Mouse (Mus musculus): ENCODE measurements around the gene Tcf7l2. TPM values are rescaled to one million over a fixed set of nuclear protein-coding genes. Genes with fewer than 3 reads are reported as not detected.

Gene Tcf7l2
- polyA plus RNA-seq, 1 experiment from 2014 or later, result 39.5 TPM

DNA sequence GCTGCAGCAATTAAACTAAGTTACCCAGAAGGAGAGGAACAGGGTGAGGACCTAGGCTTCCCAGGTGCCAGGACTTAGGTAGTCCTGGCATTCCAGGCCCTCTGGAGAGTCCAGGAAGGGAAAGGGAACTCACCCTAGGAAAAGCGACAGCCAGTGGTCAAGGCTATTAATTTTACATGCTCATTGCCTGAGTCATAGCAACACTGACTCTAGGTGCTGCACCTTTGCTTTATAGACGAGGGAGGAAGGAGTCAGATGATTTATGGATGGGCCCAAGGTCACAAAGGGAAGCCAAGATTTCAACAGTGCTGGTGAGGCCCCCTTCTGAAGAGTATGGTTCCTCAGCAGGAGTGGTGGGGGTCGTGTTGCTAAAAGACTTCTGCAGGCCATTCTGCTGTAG lies 8.6 kb upstream of the Tcf7l2 start:
- WGBS, result 20% methylated on average over 3 of the region's 3 CpGs
- H3K4me1 ChIP-seq, result no peaks in the 10 kb centered on the region

DNA sequence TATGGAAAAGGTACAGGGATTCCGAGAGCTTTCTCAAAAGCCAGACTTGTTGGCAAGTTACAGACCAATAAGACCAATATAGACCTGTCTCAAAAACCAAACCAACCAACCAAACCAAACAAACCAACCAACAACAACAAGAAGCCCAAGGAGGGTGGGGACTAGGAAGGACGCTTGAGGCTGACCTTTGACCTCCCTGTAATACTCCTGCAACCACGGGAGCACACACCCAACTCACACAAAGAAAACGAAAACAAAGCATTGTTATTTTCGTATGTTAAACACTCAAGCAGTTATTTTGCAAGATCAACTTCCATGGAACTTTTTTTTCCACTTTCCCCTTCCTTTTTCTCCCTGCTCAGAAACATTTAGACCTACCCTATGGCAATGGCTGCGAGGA lies 5.6 kb upstream of the Tcf7l2 start:
- WGBS, result 61% methylated on average over 6 of the region's 6 CpGs
- Histone ChIP-seq H3K9ac (no peak overlapping the region), H3K4me2 (replicated peaks) (no peak overlapping the region), H3K27me3 (replicated peaks) (no peaks in the 10 kb centered on the region), H3K36me3 (no peaks in the 10 kb centered on the region), H3K4me3 (no peak overlapping the region), H3K27ac (no peak overlapping the region), H3K4me1 (no peaks in the 10 kb centered on the region), H3K9me3 (no peaks in the 10 kb centered on the region)
- no peak for ATAC-seq (ENCODE audit: low FRiP score, low read depth)

More for the DNA sequence above, 8.6 kb upstream of the Tcf7l2 start:
- H3K27ac ChIP-seq, result no peak overlapping the region
- no peak overlapping the region for H3K4me3 ChIP-seq
- H3K9me3 ChIP-seq, result no peaks in the 10 kb centered on the region
- ATAC-seq (ENCODE audit: low FRiP score, low read depth), result no peak
- H3K4me2 ChIP-seq (replicated peaks), result no peak overlapping the region
- no peaks in the 10 kb centered on the region for H3K27me3 ChIP-seq (replicated peaks)
- H3K9ac ChIP-seq, result no peak overlapping the region
- no peaks in the 10 kb centered on the region for H3K36me3 ChIP-seq

DNA sequence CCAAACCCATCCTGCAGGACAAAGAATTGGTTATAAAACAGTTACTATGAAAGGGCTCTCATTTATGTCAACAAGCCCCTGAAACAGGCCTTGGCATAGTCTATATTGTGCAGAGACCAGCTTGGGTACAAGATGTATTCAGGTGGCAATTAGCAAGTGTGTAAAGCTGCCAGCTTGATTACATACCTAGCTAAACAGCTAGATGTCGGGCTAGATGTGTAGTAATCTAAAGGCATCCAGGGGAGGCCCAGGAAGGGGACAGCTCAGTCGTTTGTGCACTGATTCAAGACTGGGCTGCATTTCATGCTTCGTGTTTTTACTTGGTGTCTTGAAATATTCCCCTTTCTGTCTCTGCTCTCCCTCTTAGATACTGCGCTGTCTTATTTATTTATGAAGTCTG lies 1.9 kb upstream of the Tcf7l2 start:
- Histone ChIP-seq H3K9me3 (no peaks in the 10 kb centered on the region), H3K4me1 (peaks cover 19% of the 10 kb centered on the region), H3K36me3 (no peaks in the 10 kb centered on the region), H3K4me3 (no peak overlapping the region), H3K4me2 (replicated peaks) (no peak overlapping the region), H3K27ac (no peak overlapping the region), H3K27me3 (replicated peaks) (0 out of 2 replicates have a peak, but pooled peaks cover 2% of the 10 kb centered on the region), H3K9ac (no peak overlapping the region)
- 30% methylated on average over 4 of the region's 4 CpGs for WGBS
- no peak for ATAC-seq (ENCODE audit: low FRiP score, low read depth)

DNA sequence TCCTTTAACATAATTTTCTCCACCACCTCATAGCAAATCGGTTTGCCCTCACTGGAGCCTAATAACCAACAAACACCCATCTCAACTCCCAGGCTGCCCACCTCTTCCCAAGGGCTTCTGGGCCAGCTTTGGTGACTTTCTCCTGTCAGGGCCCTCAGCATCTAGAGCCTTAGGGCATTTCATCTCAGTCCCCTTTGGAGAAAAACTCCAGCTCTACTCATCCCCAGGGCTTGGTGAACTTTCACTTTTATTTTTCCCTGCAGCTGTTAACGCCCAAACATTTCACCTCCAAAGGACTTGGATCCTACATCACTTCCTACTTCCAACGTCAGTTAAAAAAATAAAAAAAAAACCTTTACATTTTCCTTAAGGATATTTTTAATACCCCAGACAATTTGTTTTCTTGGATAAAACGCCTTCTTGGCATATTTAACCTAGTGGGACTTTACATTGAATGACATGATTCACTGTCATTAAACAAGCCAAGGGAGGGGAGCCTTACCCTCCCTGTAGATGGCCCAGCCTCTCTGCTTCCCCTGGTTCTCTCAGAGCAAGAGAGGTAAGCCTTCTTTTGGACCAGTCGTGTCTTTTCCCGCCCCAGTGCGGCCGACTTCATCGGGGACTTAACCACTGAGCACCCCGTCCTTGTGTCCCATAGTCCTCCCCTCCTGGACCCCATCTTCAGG lies 724 bp upstream of the Tcf7l2 start:
- Histone ChIP-seq H3K9ac (peak overlapping the region; percentile 49), H3K4me3 (peak overlapping the region; percentile 67), H3K4me2 (replicated peaks) (peak overlapping the region; percentile 83), H3K36me3 (no peaks in the 10 kb centered on the region), H3K4me1 (peaks cover 29% of the 10 kb centered on the region), H3K9me3 (no peaks in the 10 kb centered on the region), H3K27me3 (replicated peaks) (0 out of 2 replicates have a peak, but pooled peaks cover 5% of the 10 kb centered on the region), H3K27ac (no peak overlapping the region)
- ATAC-seq (ENCODE audit: low FRiP score, low read depth), result peak; percentile 39; the same call in 1 of the 2 replicates
- WGBS, result 13% methylated on average over 10 of the region's 10 CpGs

DNA sequence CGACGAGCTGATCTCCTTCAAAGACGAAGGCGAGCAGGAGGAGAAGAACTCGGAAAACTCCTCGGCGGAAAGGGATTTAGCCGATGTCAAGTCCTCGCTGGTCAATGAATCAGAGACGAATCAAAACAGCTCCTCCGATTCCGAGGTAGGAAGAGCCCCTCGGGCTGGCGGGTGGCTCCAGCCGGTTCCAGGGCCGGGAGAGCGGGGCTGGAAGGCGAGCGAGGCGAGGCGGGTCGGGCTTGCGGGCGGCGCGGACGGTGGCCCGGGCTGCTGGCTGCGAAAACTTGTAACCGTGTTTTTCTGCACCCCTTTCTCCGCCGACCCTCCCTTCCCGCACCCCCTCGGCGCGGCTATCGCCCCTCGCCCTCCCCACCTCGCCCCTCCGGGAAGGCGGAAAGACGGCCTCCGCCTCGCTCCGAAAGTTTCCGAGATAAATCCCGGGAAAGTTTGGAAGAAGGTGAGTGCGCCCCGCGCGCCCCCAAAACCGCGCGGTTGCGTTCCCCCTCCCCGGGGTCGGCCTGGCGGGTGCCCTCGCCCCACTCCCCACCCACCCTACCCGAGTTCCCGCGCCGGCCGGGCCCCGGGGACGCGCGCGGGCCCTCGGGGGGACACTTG lies 873 bp downstream of the Tcf7l2 start:
- H3K36me3 ChIP-seq, result no peaks in the 10 kb centered on the region
- peak overlapping the region; percentile 85 for H3K9ac ChIP-seq
- H3K9me3 ChIP-seq, result no peaks in the 10 kb centered on the region
- peaks cover 5% of the 10 kb centered on the region; the same call in 1 of the 2 replicates for H3K27me3 ChIP-seq (replicated peaks)
- H3K27ac ChIP-seq, result peak overlapping the region; percentile 77
- H3K4me2 ChIP-seq (replicated peaks), result peak overlapping the region; percentile 83
- H3K4me1 ChIP-seq, result peaks cover 42% of the 10 kb centered on the region
- H3K4me3 ChIP-seq, result peak overlapping the region; percentile 67
- under 1% methylated on average over 66 of the region's 70 CpGs for WGBS
- ATAC-seq (ENCODE audit: low FRiP score, low read depth), result no peak

DNA sequence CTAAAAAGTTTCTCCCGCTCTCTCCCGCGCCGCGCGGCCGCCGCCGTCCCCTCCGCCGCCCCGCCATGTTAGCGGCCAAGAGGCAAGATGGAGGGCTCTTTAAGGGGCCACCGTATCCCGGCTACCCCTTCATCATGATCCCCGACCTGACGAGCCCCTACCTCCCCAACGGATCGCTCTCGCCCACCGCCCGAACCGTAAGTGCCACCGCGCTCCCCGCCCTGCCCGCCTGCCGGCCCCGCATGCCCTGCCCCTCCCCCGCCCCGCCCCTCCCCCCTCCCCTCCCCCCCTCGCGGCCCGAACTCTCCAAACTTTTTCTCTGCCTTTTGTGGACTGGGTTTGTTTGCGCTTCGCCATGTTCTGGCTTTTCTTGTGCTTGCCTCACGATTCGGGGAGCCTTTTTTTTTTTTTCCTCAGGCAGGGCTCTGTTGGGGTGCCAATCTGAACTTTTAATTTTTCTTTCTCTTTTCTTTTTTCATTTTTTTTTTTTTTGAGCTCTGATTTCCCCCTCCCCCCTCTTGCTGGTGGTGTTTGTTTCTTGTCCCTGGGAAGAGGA lies 1.5 kb downstream of the Tcf7l2 start:
- H3K9me3 ChIP-seq, result no peaks in the 10 kb centered on the region
- ATAC-seq (ENCODE audit: low FRiP score, low read depth), result 0 out of 2 replicates have a peak, but pooled peaks have one; percentile 22
- H3K27me3 ChIP-seq (replicated peaks), result peaks cover 5% of the 10 kb centered on the region; the same call in 1 of the 2 replicates
- peak overlapping the region; percentile 77 for H3K27ac ChIP-seq
- peak overlapping the region; percentile 83 for H3K4me2 ChIP-seq (replicated peaks)
- H3K4me1 ChIP-seq, result peaks cover 48% of the 10 kb centered on the region
- peak overlapping the region; percentile 67 for H3K4me3 ChIP-seq
- WGBS, result 0% methylated on average over 23 of the region's 38 CpGs
- H3K9ac ChIP-seq, result peak overlapping the region; percentile 85
- no peaks in the 10 kb centered on the region for H3K36me3 ChIP-seq

DNA sequence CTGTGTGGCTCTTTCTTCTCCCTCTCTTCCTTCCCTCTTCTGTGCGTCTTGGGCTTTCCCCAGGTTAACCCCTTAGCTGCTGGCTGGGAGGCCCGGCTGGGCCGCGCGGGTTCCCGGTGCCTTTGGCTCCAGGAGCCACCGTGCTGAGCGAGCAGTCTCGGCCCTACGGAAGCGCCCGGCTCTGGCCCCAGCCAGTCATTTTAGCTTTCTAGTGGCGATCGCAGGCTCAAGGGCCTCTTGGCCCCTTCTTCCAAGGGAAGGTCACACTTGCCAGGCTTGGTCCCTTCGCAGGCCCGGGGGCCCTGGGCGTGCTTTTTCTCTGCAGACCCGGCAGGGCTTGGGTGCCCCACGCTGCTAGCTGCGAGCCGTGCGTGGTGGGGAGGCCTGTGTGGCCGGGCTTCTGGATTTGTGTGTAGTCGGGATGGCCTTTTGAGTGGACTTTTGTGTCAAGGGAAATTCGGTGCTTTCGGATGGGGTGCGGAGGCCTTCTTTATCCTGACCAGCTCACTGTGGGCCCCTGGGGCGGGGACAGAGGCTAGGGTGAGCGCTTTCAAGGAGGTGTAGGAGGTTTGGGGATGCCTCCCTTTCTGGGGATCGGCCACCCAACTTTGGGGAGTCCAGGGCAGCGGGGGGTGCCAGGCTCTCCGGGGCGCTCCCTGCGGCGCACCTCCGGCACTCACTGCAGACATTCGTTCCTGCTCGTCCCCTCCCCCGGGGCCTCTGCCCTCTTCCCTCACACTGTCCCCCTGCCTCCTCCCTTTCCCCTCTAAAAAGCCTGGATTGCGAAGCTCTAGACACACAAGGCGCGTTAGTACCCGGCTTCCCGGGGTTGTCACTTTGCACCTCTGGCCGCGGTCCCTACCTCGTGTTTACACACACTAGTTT lies 2.2 kb downstream of the Tcf7l2 start:
- Histone ChIP-seq H3K36me3 (no peaks in the 10 kb centered on the region), H3K4me2 (replicated peaks) (peak overlapping the region; percentile 83), H3K9ac (peak overlapping the region; percentile 82), H3K4me1 (peaks cover 54% of the 10 kb centered on the region), H3K4me3 (peak overlapping the region; percentile 67), H3K27me3 (replicated peaks) (peaks cover 5% of the 10 kb centered on the region; the same call in 1 of the 2 replicates), H3K9me3 (no peaks in the 10 kb centered on the region), H3K27ac (peak overlapping the region; percentile 81)
- ATAC-seq (ENCODE audit: low FRiP score, low read depth), result peak; percentile 56
- WGBS, result under 1% methylated on average over 47 of the region's 47 CpGs

DNA sequence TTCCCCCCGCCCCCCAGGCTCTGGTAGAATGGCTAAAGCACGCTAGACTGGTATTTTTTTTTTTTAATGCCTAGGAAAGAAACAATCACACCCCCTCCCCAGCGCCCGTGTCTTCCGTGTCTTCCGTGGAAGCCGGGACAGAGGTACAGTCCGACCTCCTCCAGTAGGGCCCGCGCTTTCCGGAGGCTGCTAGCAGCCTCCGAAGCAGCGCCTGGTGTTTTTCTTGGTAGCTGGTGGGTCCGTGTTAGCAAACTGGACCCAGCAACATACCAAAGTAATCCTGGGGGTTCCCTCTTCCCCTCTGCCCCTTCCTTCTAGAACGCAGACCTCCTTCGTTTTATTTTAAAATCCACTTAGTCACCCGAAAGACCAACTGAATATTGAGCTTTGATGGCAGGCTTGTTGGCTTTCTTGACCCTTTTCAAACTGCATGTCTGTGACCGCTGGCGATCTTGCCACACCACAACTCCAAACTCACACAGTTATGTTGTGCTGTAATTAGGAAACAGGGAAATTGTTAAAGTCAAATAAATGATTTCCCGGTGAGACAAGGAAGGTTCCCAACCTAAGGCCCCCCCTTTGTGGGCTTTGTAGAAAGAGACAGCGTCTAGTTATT lies 3.1 kb downstream of the Tcf7l2 start:
- peaks cover 63% of the 10 kb centered on the region for H3K4me1 ChIP-seq
- WGBS, result under 1% methylated on average over 21 of the region's 21 CpGs
- peaks cover 5% of the 10 kb centered on the region; the same call in 1 of the 2 replicates for H3K27me3 ChIP-seq (replicated peaks)
- H3K4me2 ChIP-seq (replicated peaks), result peak overlapping the region; percentile 83
- peak overlapping the region; percentile 81; the same call in 1 of the 2 replicates for H3K27ac ChIP-seq
- H3K9me3 ChIP-seq, result no peaks in the 10 kb centered on the region
- H3K4me3 ChIP-seq, result peak overlapping the region; percentile 67
- H3K9ac ChIP-seq, result peak overlapping the region; percentile 82
- no peaks in the 10 kb centered on the region for H3K36me3 ChIP-seq
- ATAC-seq (ENCODE audit: low FRiP score, low read depth), result no peak

DNA sequence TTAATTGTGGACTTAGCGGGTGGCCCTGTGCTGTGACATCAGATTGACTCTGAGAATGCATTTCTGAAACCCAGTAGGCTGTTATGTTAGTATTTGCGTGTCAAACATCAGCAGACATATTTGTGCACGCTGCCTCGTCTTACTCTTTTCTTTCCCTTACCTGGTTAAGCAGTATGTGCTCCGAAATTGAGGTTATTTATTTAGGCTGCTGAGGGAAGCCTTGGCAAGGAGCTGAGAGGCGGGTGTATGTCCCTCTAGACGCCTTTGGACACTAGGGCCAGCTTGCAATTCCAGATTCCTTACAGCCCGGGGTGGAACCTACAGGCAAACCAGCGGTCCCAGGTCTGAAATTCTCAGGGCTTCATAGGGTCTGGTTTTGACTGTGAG lies 3.6 kb downstream of the Tcf7l2 start:
- no peak for ATAC-seq (ENCODE audit: low FRiP score, low read depth)
- Histone ChIP-seq H3K27me3 (replicated peaks) (peaks cover 5% of the 10 kb centered on the region; the same call in 1 of the 2 replicates), H3K27ac (no peak overlapping the region), H3K4me1 (peaks cover 68% of the 10 kb centered on the region), H3K9me3 (no peaks in the 10 kb centered on the region), H3K4me3 (peak overlapping the region; percentile 67), H3K9ac (no peak overlapping the region; the same call in 1 of the 2 replicates), H3K4me2 (replicated peaks) (peak overlapping the region; percentile 83), H3K36me3 (no peaks in the 10 kb centered on the region)
- 5% methylated on average over 9 of the region's 9 CpGs for WGBS

DNA sequence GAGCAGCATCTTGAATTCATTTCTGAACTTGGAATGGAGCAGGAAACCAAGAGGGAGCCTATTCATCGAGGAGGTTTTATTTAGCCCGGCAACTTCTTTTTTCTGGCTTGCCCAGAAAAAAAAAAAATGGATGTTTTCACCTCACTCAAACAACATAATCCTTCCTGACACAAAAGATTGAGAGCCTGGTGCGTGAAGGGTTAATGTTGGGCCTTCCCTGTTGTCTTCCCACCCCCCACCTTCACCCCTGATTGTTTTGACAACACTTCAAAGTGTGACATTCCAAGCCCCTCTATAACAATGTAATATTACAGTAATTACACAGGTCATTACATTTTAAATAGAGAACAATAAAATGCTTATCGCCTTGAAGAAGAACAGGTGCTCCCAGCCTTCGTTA lies 4.6 kb downstream of the Tcf7l2 start:
- peak overlapping the region; percentile 36; the same call in 1 of the 2 replicates for H3K4me2 ChIP-seq (replicated peaks)
- H3K4me1 ChIP-seq, result peaks cover 76% of the 10 kb centered on the region
- peaks cover 5% of the 10 kb centered on the region; the same call in 1 of the 2 replicates for H3K27me3 ChIP-seq (replicated peaks)
- H3K9me3 ChIP-seq, result no peaks in the 10 kb centered on the region
- ATAC-seq (ENCODE audit: low FRiP score, low read depth), result no peak
- H3K36me3 ChIP-seq, result no peaks in the 10 kb centered on the region
- no peak overlapping the region for H3K27ac ChIP-seq
- 7% methylated on average over 5 of the region's 5 CpGs for WGBS
- no peak overlapping the region for H3K4me3 ChIP-seq
- no peak overlapping the region for H3K9ac ChIP-seq

DNA sequence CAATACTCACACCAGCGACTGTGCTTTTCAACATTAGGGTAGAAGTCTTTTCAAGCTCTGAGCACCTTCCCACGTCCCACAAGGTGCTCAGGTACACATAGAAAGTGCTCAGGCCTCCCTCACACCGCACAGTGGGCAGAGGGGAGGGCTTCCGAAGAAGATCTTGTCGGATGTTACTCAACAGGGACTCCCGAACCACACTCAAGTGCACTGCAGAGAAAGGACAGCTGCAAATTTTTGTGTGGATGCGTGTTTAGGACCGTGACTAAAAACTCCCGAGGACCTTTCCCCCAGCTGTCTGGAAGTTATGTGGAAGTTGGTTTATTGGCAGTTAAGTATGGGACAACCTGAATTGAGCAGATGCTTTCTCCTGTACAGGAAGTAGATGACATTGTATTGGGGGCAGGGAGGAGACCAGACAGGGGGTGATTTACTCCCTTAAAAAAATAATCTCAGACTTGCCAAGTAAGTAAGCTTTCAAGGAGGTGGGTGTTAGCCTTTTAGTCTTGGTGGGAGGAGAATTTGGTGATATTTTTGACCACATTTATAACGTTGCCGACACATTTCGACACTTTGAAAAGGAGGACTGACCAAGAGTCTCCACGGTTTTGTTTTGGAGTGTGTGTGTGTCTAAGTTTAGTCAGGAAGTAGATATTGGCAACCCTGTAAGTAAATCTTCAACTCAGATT lies 5.8 kb downstream of the Tcf7l2 start:
- no peak for ATAC-seq (ENCODE audit: low FRiP score, low read depth)
- no peaks in the 10 kb centered on the region for H3K36me3 ChIP-seq
- peaks cover 75% of the 10 kb centered on the region for H3K4me1 ChIP-seq
- no peak overlapping the region for H3K9ac ChIP-seq
- peaks cover 5% of the 10 kb centered on the region; the same call in 1 of the 2 replicates for H3K27me3 ChIP-seq (replicated peaks)
- WGBS, result 12% methylated on average over 13 of the region's 13 CpGs
- H3K27ac ChIP-seq, result no peak overlapping the region
- no peak overlapping the region for H3K4me3 ChIP-seq
- H3K4me2 ChIP-seq (replicated peaks), result peak overlapping the region; percentile 28
- H3K9me3 ChIP-seq, result no peaks in the 10 kb centered on the region
